Mouse (Mus musculus) MN1 (cell line): Measurements from ENCODE around the gene Abl1.

ENCODE experiments used
- DNase-seq: peaks from one replicate; pipeline ENCODE4 v3.0.0-alpha.2; 2016; ENCODE audit warnings: low spot score

The Abl1 gene

GRCm38 (mm10) chr2:31826094-31827085, 138.2 kb downstream of the Abl1 start:
- no peak for DNase-seq

GRCm38 (mm10) chr2:31827877-31828276, 139.7 kb downstream of the Abl1 start:
- DNase-seq = peak; percentile 75

- DNase-seq = no peak
Measured at GRCm38 (mm10) chr2:31828311-31828825, 140.2 kb downstream of the Abl1 start.

GRCm38 (mm10) chr2:31836091-31836490, 147.9 kb downstream of the Abl1 start:
- no peak for DNase-seq

- DNase-seq = no peak
Measured at GRCm38 (mm10) chr2:31836985-31837384, 148.8 kb downstream of the Abl1 start.

GRCm38 (mm10) chr2:31838868-31839267, 150.7 kb downstream of the Abl1 start:
- DNase-seq = no peak

- DNase-seq = no peak
Measured at GRCm38 (mm10) chr2:31844729-31845136, 156.6 kb downstream of the Abl1 start.

- DNase-seq = no peak
Measured at GRCm38 (mm10) chr2:31845512-31845895, 157.3 kb downstream of the Abl1 start.

GRCm38 (mm10) chr2:31845896-31846691, 157.9 kb downstream of the Abl1 start, which contains the start of gene Fibcd1:
TSS of gene Fibcd1 (minus strand) at chr2:31846005.
- no peak for DNase-seq

- DNase-seq = peak; percentile 51
Measured at GRCm38 (mm10) chr2:31846692-31847660, 158.8 kb downstream of the Abl1 start.

GRCm38 (mm10) chr2:31847908-31848307, 159.7 kb downstream of the Abl1 start:
- DNase-seq = no peak

- no peak for DNase-seq
Measured at GRCm38 (mm10) chr2:31850141-31850540, 162.0 kb downstream of the Abl1 start.
